Mouse (Mus musculus): Measurements from ENCODE around the gene 4930550C14Rik. TPM values are rescaled to one million over a fixed set of nuclear protein-coding genes. Genes with fewer than 3 reads are reported as not detected.

Gene 4930550C14Rik
- polyA plus RNA-seq, 1 experiment from 2014 or later, result 0.58 TPM

DNA sequence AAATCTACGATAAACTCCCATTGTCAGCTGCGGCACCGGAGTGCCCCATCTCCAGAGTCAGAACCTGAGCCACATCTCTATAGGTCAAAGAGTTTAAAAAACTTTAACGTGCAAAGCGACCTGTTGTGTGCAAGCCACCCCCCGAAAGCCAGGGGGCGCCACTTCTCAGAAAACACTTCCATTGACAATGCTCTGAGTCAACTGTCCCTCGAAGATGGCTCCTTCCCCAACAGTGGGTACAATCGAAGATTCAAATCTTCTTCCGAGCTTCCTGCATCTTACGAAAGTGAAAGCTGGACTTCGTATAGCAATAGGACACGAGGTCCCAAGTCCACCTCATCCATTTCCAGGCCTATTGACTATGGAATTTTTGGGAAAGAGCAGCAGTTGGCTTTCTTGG is 25.3 kb upstream of the 4930550C14Rik start:
- peaks cover 3% of the 10 kb centered on the region; the same call in 1 of the 2 replicates for H3K36me3 ChIP-seq (ENCODE audit: control insufficient read depth, insufficient read depth, low read length)
- DNase-seq (ENCODE audit: low spot score) (no peak), ATAC-seq (ENCODE audit: low FRiP score, low TSS enrichment) (no peak; the same call in 1 of the 2 replicates)
- peak overlapping the region; percentile 75 for H3K27ac ChIP-seq (replicated peaks)
- no peak overlapping the region for H3K4me3 ChIP-seq (ENCODE audit: low read depth, low read length)
- no peak overlapping the region for H3K9ac ChIP-seq (ENCODE audit: low read length)
- no peaks in the 10 kb centered on the region for H3K9me3 ChIP-seq (ENCODE audit: control insufficient read depth, low read length)
- no peak overlapping the region for H3K4me2 ChIP-seq (replicated peaks; ENCODE audit: low read depth)
- TF ChIP-seq CTCF (IDR thresholded peaks at IDR 0.05; ENCODE audit: low read depth) (peak; percentile 59), EP300 (optimal IDR thresholded peaks at IDR 0.05) (no peak)
- peaks cover 3% of the 10 kb centered on the region; the same call in 1 of the 2 replicates for H3K4me1 ChIP-seq (replicated peaks; ENCODE audit: control insufficient read depth, insufficient read depth)
- H3K27me3 ChIP-seq (ENCODE audit: control insufficient read depth, insufficient read depth, low read length), result no peaks in the 10 kb centered on the region
- WGBS, result 85% methylated on average over 13 of the region's 13 CpGs

DNA sequence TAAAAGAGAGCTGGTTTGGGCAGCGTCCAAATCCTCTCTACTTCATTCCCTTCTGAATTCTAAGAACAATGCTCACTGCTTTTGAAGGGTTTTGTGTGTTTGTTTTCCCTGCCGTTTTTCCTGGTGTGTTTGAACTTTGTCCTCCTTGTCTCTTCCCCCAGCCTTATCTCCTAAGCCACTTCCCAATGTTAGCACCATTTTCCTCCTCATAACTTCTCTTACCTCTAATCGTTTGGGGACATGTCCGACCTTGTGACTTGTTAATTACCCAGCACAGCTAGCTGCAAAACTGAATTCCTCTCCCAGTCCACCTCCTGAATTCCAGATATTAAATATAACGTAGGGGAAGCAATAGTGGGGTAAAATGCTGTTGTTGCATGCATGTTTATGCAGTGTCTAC is 24.5 kb upstream of the 4930550C14Rik start:
- no peak for ATAC-seq (ENCODE audit: low FRiP score, low TSS enrichment)
- H3K4me2 ChIP-seq (replicated peaks; ENCODE audit: low read depth), result no peak overlapping the region
- H3K9ac ChIP-seq (ENCODE audit: low read length), result no peak overlapping the region
- H3K4me1 ChIP-seq (replicated peaks; ENCODE audit: control insufficient read depth, insufficient read depth), result peaks cover 3% of the 10 kb centered on the region; the same call in 1 of the 2 replicates
- H3K36me3 ChIP-seq (ENCODE audit: control insufficient read depth, insufficient read depth, low read length), result peaks cover 3% of the 10 kb centered on the region; the same call in 1 of the 2 replicates
- H3K9me3 ChIP-seq (ENCODE audit: control insufficient read depth, low read length), result no peaks in the 10 kb centered on the region
- TF ChIP-seq CTCF (IDR thresholded peaks at IDR 0.05; ENCODE audit: low read depth) (no peak), EP300 (optimal IDR thresholded peaks at IDR 0.05) (no peak)
- WGBS, result 28% methylated on average over 5 of the region's 5 CpGs
- no peak for DNase-seq (ENCODE audit: low spot score)
- H3K4me3 ChIP-seq (ENCODE audit: low read depth, low read length), result no peak overlapping the region
- H3K27ac ChIP-seq (replicated peaks), result no peak overlapping the region
- no peaks in the 10 kb centered on the region for H3K27me3 ChIP-seq (ENCODE audit: control insufficient read depth, insufficient read depth, low read length)

GRCm38 (mm10) chr9:53378171-53378570 is 24.0 kb upstream of the 4930550C14Rik start:
- Histone ChIP-seq H3K36me3 (ENCODE audit: control insufficient read depth, insufficient read depth, low read length) (peaks cover 1% of the 10 kb centered on the region; the same call in 1 of the 2 replicates), H3K4me2 (replicated peaks; ENCODE audit: low read depth) (no peak overlapping the region), H3K4me3 (ENCODE audit: low read depth, low read length) (no peak overlapping the region), H3K9me3 (ENCODE audit: control insufficient read depth, low read length) (no peaks in the 10 kb centered on the region), H3K27me3 (ENCODE audit: control insufficient read depth, insufficient read depth, low read length) (no peaks in the 10 kb centered on the region), H3K4me1 (replicated peaks; ENCODE audit: control insufficient read depth, insufficient read depth) (peaks cover 3% of the 10 kb centered on the region; the same call in 1 of the 2 replicates), H3K27ac (replicated peaks) (no peak overlapping the region), H3K9ac (ENCODE audit: low read length) (no peak overlapping the region)
- TF ChIP-seq EP300 (optimal IDR thresholded peaks at IDR 0.05), result no peak
- DNase-seq (ENCODE audit: low spot score) (no peak), ATAC-seq (ENCODE audit: low FRiP score, low TSS enrichment) (no peak)
- WGBS, result 58% methylated on average over 3 of the region's 3 CpGs

DNA sequence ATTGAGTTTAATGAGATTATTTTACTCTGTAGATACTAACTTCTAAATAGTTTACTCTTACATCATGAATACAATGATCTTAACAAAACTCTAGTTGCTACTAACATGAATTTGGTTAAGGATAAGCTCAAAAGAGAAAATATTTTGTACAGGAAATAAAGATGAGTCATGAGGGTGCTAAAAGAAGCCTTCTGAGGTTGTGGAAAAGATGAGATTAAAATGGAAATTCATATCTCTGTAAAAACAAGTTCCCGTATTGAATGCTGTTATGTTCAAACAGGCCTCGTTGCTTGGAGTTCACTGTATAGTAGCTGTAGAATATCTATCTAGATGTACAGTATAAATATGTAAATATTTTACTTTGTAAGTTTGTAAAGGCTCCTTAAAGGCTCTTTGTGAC is 21.5 kb upstream of the 4930550C14Rik start:
- TF ChIP-seq EP300 (optimal IDR thresholded peaks at IDR 0.05) (no peak), CTCF (IDR thresholded peaks at IDR 0.05; ENCODE audit: low read depth) (no peak)
- 36% methylated on average over 2 of the region's 2 CpGs for WGBS
- no peaks in the 10 kb centered on the region for H3K27me3 ChIP-seq (ENCODE audit: control insufficient read depth, insufficient read depth, low read length)

GRCm38 (mm10) chr9:53381113-53381615 is 21.0 kb upstream of the 4930550C14Rik start:
- Histone ChIP-seq H3K4me1 (replicated peaks; ENCODE audit: control insufficient read depth, insufficient read depth) (peaks cover 3% of the 10 kb centered on the region; the same call in 1 of the 2 replicates), H3K27me3 (ENCODE audit: control insufficient read depth, insufficient read depth, low read length) (no peaks in the 10 kb centered on the region), H3K9ac (ENCODE audit: low read length) (no peak overlapping the region), H3K4me3 (ENCODE audit: low read depth, low read length) (no peak overlapping the region), H3K36me3 (ENCODE audit: control insufficient read depth, insufficient read depth, low read length) (no peaks in the 10 kb centered on the region), H3K9me3 (ENCODE audit: control insufficient read depth, low read length) (no peaks in the 10 kb centered on the region), H3K4me2 (replicated peaks; ENCODE audit: low read depth) (no peak overlapping the region), H3K27ac (replicated peaks) (no peak overlapping the region)
- ATAC-seq (ENCODE audit: low FRiP score, low TSS enrichment), result no peak
- WGBS, result 73% methylated on average over 4 of the region's 5 CpGs
- no peak for DNase-seq (ENCODE audit: low spot score)
- TF ChIP-seq CTCF (IDR thresholded peaks at IDR 0.05; ENCODE audit: low read depth), result no peak
- no peak for TF ChIP-seq EP300 (optimal IDR thresholded peaks at IDR 0.05)

More for the DNA sequence above, 21.5 kb upstream of the 4930550C14Rik start:
- no peaks in the 10 kb centered on the region for H3K36me3 ChIP-seq (ENCODE audit: control insufficient read depth, insufficient read depth, low read length)
- ATAC-seq (ENCODE audit: low FRiP score, low TSS enrichment) (no peak), DNase-seq (ENCODE audit: low spot score) (no peak)
- H3K4me3 ChIP-seq (ENCODE audit: low read depth, low read length), result no peak overlapping the region
- no peak overlapping the region for H3K4me2 ChIP-seq (replicated peaks; ENCODE audit: low read depth)
- H3K9ac ChIP-seq (ENCODE audit: low read length), result no peak overlapping the region
- H3K4me1 ChIP-seq (replicated peaks; ENCODE audit: control insufficient read depth, insufficient read depth), result peaks cover 3% of the 10 kb centered on the region; the same call in 1 of the 2 replicates
- H3K9me3 ChIP-seq (ENCODE audit: control insufficient read depth, low read length), result no peaks in the 10 kb centered on the region
- no peak overlapping the region for H3K27ac ChIP-seq (replicated peaks)

All from stomach, postnatal 0 days (tissue).